Mouse (Mus musculus) gonadal fat pad, adult 2 months (tissue): ENCODE measurements around the gene D430042O09Rik. TPM values are rescaled to one million over a fixed set of nuclear protein-coding genes. Genes with fewer than 3 reads are reported as not detected.

Source experiments
- DNase-seq: peaks from one replicate; pipeline ENCODE4 v3.0.0-alpha.2; 2012; ENCODE audit warnings: low read depth
- polyA plus RNA-seq: library from polyadenylated mRNA; depleted of rRNA; stranded (reverse); fragments of >200 nt; gene quantifications from 2 replicates; pipeline ENCODE4 v1.2.3, GENCODE M21; 2012

D430042O09Rik gene
- polyA plus RNA-seq, 1 experiment = 14.9 TPM

GRCm38 (mm10) chr7:125740521-125740920 lies 32.8 kb downstream of the D430042O09Rik start:
- no peak for DNase-seq

GRCm38 (mm10) chr7:125741271-125741703 lies 33.6 kb downstream of the D430042O09Rik start:
- no peak for DNase-seq

GRCm38 (mm10) chr7:125744774-125745173 lies 37.1 kb downstream of the D430042O09Rik start:
- DNase-seq = no peak

GRCm38 (mm10) chr7:125746621-125747315 lies 39.1 kb downstream of the D430042O09Rik start:
- DNase-seq = no peak

- DNase-seq = no peak
Measured at GRCm38 (mm10) chr7:125747316-125747690, 39.6 kb downstream of the D430042O09Rik start.

- DNase-seq = no peak
Measured at GRCm38 (mm10) chr7:125748186-125748585, 40.5 kb downstream of the D430042O09Rik start.

GRCm38 (mm10) chr7:125752699-125753325 lies 45.1 kb downstream of the D430042O09Rik start:
- no peak for DNase-seq

GRCm38 (mm10) chr7:125753326-125753715 lies 45.6 kb downstream of the D430042O09Rik start:
- DNase-seq = no peak

GRCm38 (mm10) chr7:125756806-125757205 lies 49.1 kb downstream of the D430042O09Rik start:
- no peak for DNase-seq

GRCm38 (mm10) chr7:125757896-125758623 lies 50.4 kb downstream of the D430042O09Rik start:
- DNase-seq = no peak

- no peak for DNase-seq
Measured at GRCm38 (mm10) chr7:125762289-125762688, 54.6 kb downstream of the D430042O09Rik start.

GRCm38 (mm10) chr7:125762883-125763830 lies 55.5 kb downstream of the D430042O09Rik start:
- DNase-seq = no peak

GRCm38 (mm10) chr7:125764373-125764772 lies 56.7 kb downstream of the D430042O09Rik start:
- DNase-seq = no peak

GRCm38 (mm10) chr7:125766976-125767831 lies 59.5 kb downstream of the D430042O09Rik start:
- DNase-seq = no peak

- DNase-seq = no peak
Measured at GRCm38 (mm10) chr7:125772961-125773571, 65.4 kb downstream of the D430042O09Rik start.

- no peak for DNase-seq
Measured at GRCm38 (mm10) chr7:125783206-125783605, 75.5 kb downstream of the D430042O09Rik start.

GRCm38 (mm10) chr7:125786105-125786504 lies 78.4 kb downstream of the D430042O09Rik start:
- no peak for DNase-seq

GRCm38 (mm10) chr7:125787046-125787445 lies 79.4 kb downstream of the D430042O09Rik start:
- DNase-seq = no peak

GRCm38 (mm10) chr7:125790039-125790438 lies 82.4 kb downstream of the D430042O09Rik start:
- no peak for DNase-seq

- no peak for DNase-seq
Measured at GRCm38 (mm10) chr7:125806571-125806970, 98.9 kb downstream of the D430042O09Rik start.
